Comparison of ENCODE assay signal across 9 mouse cellular contexts in the genomic region with DNA sequence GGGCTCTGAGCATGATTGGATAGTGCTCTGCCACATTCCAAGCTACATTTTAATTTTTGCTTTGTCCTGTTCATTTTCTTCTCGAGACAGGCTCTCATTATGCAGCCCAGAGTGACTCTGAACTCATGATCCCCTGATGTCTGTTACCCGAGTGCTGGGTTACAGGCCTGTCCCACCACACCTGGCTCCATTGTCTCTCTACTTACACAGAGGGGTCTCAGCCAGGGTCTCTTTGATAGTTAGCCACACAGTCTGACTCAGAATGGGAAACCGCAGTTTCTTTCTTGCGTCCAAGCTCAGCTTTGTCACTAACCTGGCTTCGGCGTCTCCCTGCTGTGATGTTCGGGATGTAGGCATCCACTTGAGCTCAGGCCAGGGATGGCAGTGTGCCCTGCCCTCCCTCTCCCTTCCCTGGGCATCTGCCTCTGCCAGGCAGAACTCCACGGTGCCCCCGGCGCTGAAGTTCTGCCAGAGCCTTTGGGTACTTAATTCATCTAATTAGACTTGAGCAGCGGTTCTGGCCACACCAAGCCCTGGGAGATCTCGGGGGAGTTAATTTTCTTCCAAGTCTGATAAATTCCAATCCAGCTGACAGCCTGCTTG. TPM values are rescaled to one million over a fixed set of nuclear protein-coding genes. Genes with fewer than 3 reads are reported as not detected.
DNase-seq lines count a peak whose midpoint lies in the region; ATAC-seq and TF ChIP-seq lines count a peak whose summit lies in the region.
"Had no signal": no experiment of that assay in that cellular context is flagged by ENCODE, and none has a peak within 500 bp of the region (broad histone marks: within the 10 kb centered on the region; RNA-seq: fewer than 3 reads in every experiment).

No protein-coding gene starts in this region.

- peaks cover 6% of the 10 kb centered on the region; the same call in 1 of the 2 replicates for H3K27me3 ChIP-seq in hindbrain, embryonic 16.5 days (replicated peaks; ENCODE audit: control insufficient read depth, insufficient read depth, low read length)
- H3K27me3 ChIP-seq in midbrain, embryonic 16.5 days (ENCODE audit: control insufficient read depth, insufficient read depth, low read depth, low read length): peaks cover 8% of the 10 kb centered on the region
- peaks cover 4% of the 10 kb centered on the region; the same call in 1 of the 2 replicates for H3K27me3 ChIP-seq in liver, postnatal 0 days (ENCODE audit: insufficient read depth, low read length)
- peaks cover 13% of the 10 kb centered on the region for H3K27me3 ChIP-seq in kidney, embryonic 15.5 days

- WGBS in hindbrain, embryonic 16.5 days: 38% methylated on average over 12 of the region's 12 CpGs
- WGBS in midbrain, embryonic 16.5 days: 32% methylated on average over 12 of the region's 12 CpGs
- 83% methylated on average over 12 of the region's 12 CpGs for WGBS in liver, postnatal 0 days (ENCODE audit: insufficient replicate concordance)
- 75% methylated on average over 12 of the region's 12 CpGs for WGBS in kidney, embryonic 15.5 days

- peak; percentile 88 for ATAC-seq in hindbrain, embryonic 16.5 days
- ATAC-seq in midbrain, embryonic 16.5 days: peak; percentile 62; the same call in 1 of the 2 replicates
- no peak for ATAC-seq in liver, postnatal 0 days
- ATAC-seq in kidney, embryonic 15.5 days (replicated peaks; ENCODE audit: low FRiP score): no peak

- H3K9me3 ChIP-seq in hindbrain, embryonic 16.5 days (ENCODE audit: control insufficient read depth, low read length): no peaks in the 10 kb centered on the region
- H3K9me3 ChIP-seq in midbrain, embryonic 16.5 days (replicated peaks; ENCODE audit: control insufficient read depth, low read length, poor library complexity, severe bottlenecking): no peaks in the 10 kb centered on the region
- H3K9me3 ChIP-seq in liver, postnatal 0 days (ENCODE audit: low read length): no peaks in the 10 kb centered on the region
- no peaks in the 10 kb centered on the region for H3K9me3 ChIP-seq in kidney, embryonic 15.5 days (replicated peaks)

- no peak overlapping the region for H3K4me3 ChIP-seq in gastrocnemius, adult 2 months
- H3K4me3 ChIP-seq in hindbrain, embryonic 16.5 days (ENCODE audit: low read length): no peak overlapping the region
- H3K4me3 ChIP-seq in midbrain, embryonic 16.5 days (ENCODE audit: low read depth, low read length): no peak overlapping the region
- H3K4me3 ChIP-seq in liver, postnatal 0 days (ENCODE audit: low read depth, low read length): no peak overlapping the region
- H3K4me3 ChIP-seq in kidney, embryonic 15.5 days (replicated peaks): no peak overlapping the region

- intact Hi-C loops in gastrocnemius, adult 2 months (cut with DNase I): loop anchor here (2.0 kb wide), 1 partner anchor 21 kb away; the partner anchor contains the start of gene Fzd9

- DNase-seq in gastrocnemius, adult 2 months: peak; percentile 75
- DNase-seq in gastrocnemius, adult 18-20 months (ENCODE audit: low spot score): no peak
- peak; percentile 41 for DNase-seq in cerebellum, adult 9-11 months
- DNase-seq in liver, postnatal 0 days: no peak
- DNase-seq in ovary, postnatal 36 days (ENCODE audit: low spot score): no peak
- DNase-seq: thymus, postnatal 4 days had no signal

- peak overlapping the region; percentile 54; the same call in 1 of the 2 replicates for H3K27ac ChIP-seq in gastrocnemius, adult 2 months
- peak overlapping the region; percentile 64 for H3K27ac ChIP-seq in hindbrain, embryonic 16.5 days (ENCODE audit: low read depth, low read length)
- no peak overlapping the region for H3K27ac ChIP-seq in midbrain, embryonic 16.5 days (ENCODE audit: low read length)
- H3K27ac ChIP-seq in liver, postnatal 0 days (ENCODE audit: low read depth): no peak overlapping the region
- no peak overlapping the region for H3K27ac ChIP-seq in kidney, embryonic 15.5 days

- TF ChIP-seq CTCF in gastrocnemius, adult 2 months (IDR thresholded peaks at IDR 0.05): no peak
- no peak for TF ChIP-seq CTCF in liver, postnatal 0 days (IDR thresholded peaks at IDR 0.05; ENCODE audit: low read depth)

- no peak overlapping the region for H3K9ac ChIP-seq in hindbrain, embryonic 16.5 days (ENCODE audit: low read depth, low read length)
- no peak overlapping the region for H3K9ac ChIP-seq in midbrain, embryonic 16.5 days (ENCODE audit: low read depth, low read length)
- H3K9ac ChIP-seq in liver, postnatal 0 days (replicated peaks): no peak overlapping the region
- H3K9ac ChIP-seq in kidney, embryonic 15.5 days: no peak overlapping the region

- H3K36me3 ChIP-seq in hindbrain, embryonic 16.5 days (ENCODE audit: control insufficient read depth, insufficient read depth, low read length): no peaks in the 10 kb centered on the region
- H3K36me3 ChIP-seq in midbrain, embryonic 16.5 days (ENCODE audit: control insufficient read depth, insufficient read depth, low read length): no peaks in the 10 kb centered on the region
- no peaks in the 10 kb centered on the region for H3K36me3 ChIP-seq in liver, postnatal 0 days (replicated peaks; ENCODE audit: insufficient read depth, low read length)
- no peaks in the 10 kb centered on the region for H3K36me3 ChIP-seq in kidney, embryonic 15.5 days

- peaks cover 16% of the 10 kb centered on the region for H3K4me1 ChIP-seq in hindbrain, embryonic 16.5 days (ENCODE audit: control insufficient read depth, insufficient read depth, low read depth, low read length)
- H3K4me1 ChIP-seq in midbrain, embryonic 16.5 days (ENCODE audit: control insufficient read depth, insufficient read depth, low read length): no peaks in the 10 kb centered on the region
- no peaks in the 10 kb centered on the region for H3K4me1 ChIP-seq in liver, postnatal 0 days (ENCODE audit: insufficient read depth)
- H3K4me1 ChIP-seq in kidney, embryonic 15.5 days: peaks cover 22% of the 10 kb centered on the region

- no peak for TF ChIP-seq EP300 in liver, postnatal 0 days (IDR thresholded peaks at IDR 0.05; ENCODE audit: low read depth)

- no peak overlapping the region for H3K4me2 ChIP-seq in hindbrain, embryonic 16.5 days (ENCODE audit: low read length)
- no peak overlapping the region for H3K4me2 ChIP-seq in midbrain, embryonic 16.5 days (ENCODE audit: low read length)
- no peak overlapping the region for H3K4me2 ChIP-seq in liver, postnatal 0 days (ENCODE audit: low read depth, low read length)
- no peak overlapping the region for H3K4me2 ChIP-seq in kidney, embryonic 15.5 days

RNA-seq across cellular contexts. Expression of gene Fzd9, which starts 20.6 kb away (rescaled TPM):
- total RNA-seq in gastrocnemius, adult 2 months (2021): 10 to 100 TPM; 23.1 to 52.1 TPM
- 10 to 100 TPM; 29.0 to 51.7 TPM for total RNA-seq in gastrocnemius, adult 18-20 months (2021)
- 19.7 and 21.3 TPM in 2 replicates for polyA plus RNA-seq in hindbrain, embryonic 16.5 days (2015; fragmentation: Nextera tagmentation; extraction: Ambion mirVana)
- 13.5 and 13.7 TPM in 2 replicates for polyA plus RNA-seq in midbrain, embryonic 16.5 days (2015; fragmentation: Nextera tagmentation; extraction: Ambion mirVana)
- 0.16 and 0.25 TPM in 2 replicates for polyA plus RNA-seq in liver, postnatal 0 days (2015; fragmentation: Nextera tagmentation; extraction: Ambion mirVana)
- 1.7 and 2.0 TPM in 2 replicates for polyA plus RNA-seq in kidney, embryonic 15.5 days (2015; fragmentation: Nextera tagmentation; extraction: Ambion mirVana)

Comparison
In these comparisons a context has a peak if more than half of its experiments do, and no peak if none do; other contexts are left out.
1. DNase-seq: peak in gastrocnemius, adult 2 months (single experiment) and cerebellum, adult 9-11 months (single experiment); none in gastrocnemius, adult 18-20 months (single experiment), liver, postnatal 0 days (single experiment) and ovary, postnatal 36 days (single experiment).
2. H3K27ac ChIP-seq: peak in gastrocnemius, adult 2 months (single experiment) and hindbrain, embryonic 16.5 days (single experiment); none in midbrain, embryonic 16.5 days (single experiment), liver, postnatal 0 days (single experiment) and kidney, embryonic 15.5 days (single experiment).
3. ATAC-seq: peak in hindbrain, embryonic 16.5 days (single experiment) and midbrain, embryonic 16.5 days (single experiment); none in liver, postnatal 0 days (single experiment) and kidney, embryonic 15.5 days (single experiment).